In the genomic region with DNA sequence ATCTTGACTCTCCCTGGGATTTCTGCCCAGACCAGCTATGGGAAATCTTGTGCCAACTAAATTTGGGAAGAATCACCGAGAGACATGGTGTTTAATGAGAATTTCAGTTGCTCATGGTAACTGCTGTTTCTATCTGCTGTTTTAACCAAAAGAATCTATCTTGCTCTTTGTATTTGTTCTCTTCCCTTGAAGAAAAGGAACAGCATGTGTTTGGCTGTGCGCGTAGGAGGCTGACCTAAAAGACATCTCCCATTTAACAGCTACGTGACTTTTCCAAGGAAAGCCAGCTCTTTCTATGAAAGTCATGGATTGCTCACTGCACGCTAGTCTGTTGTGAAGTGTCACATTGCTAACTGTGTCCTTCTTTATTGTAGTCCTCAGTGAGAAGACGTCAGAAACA, we compare ENCODE assay signal across 20 mouse cellular contexts.
A peak's percentile ranks its signal among the peaks of the same experiment; 100 is the strongest.
DNase-seq lines count a peak whose midpoint lies in the region; ATAC-seq and TF ChIP-seq lines count a peak whose summit lies in the region.
"Had no signal": no experiment of that assay in that cellular context is flagged by ENCODE, and none has a peak within 500 bp of the region (broad histone marks: within the 10 kb centered on the region; RNA-seq: fewer than 3 reads in every experiment).

No protein-coding gene starts in this region.

- H3K4me1 ChIP-seq in thymus, adult 2 months (replicated peaks; ENCODE audit: control insufficient read depth, insufficient read depth, low read length) = no peaks in the 10 kb centered on the region
- H3K4me1 ChIP-seq: heart, embryonic 10.5 days; midbrain, embryonic 12.5 days had no signal

- no peak overlapping the region for H3K27ac ChIP-seq in thymus, adult 2 months (ENCODE audit: control insufficient read depth, insufficient read depth, low read length)
- H3K27ac ChIP-seq: heart, embryonic 10.5 days; midbrain, embryonic 12.5 days; stomach, postnatal 0 days had no signal

- no peak for TF ChIP-seq POLR2A in thymus, adult 2 months (IDR thresholded peaks at IDR 0.05; ENCODE audit: control insufficient read depth, extremely low read depth, insufficient read depth, low read length, poor library complexity)

- no peak for DNase-seq in frontal cortex, postnatal 25 days (ENCODE audit: low spot score in 2 of 2)
- DNase-seq in right cerebral cortex, adult 18-20 months = peak; percentile 35
- DNase-seq in right cerebral cortex, postnatal 4 days = no peak
- DNase-seq in left cerebral cortex, postnatal 14 days (ENCODE audit: low spot score in 2 of 2) = peak; percentile 9 to 38
- no peak for DNase-seq in lung, postnatal 36 days
- no peak for DNase-seq in spleen, adult 18-20 months
- no peak for DNase-seq in thymus, adult 2 months
- DNase-seq: adrenal gland, postnatal 25 days; cerebellum, postnatal 25 days; heart, postnatal 4 days; kidney, adult 9 months; liver, postnatal 0 days; lung, postnatal 4 days; thymus, postnatal 4 days had no signal

- H3K27me3 ChIP-seq in thymus, adult 2 months (ENCODE audit: control insufficient read depth, insufficient read depth, low read length) = no peaks in the 10 kb centered on the region
- H3K27me3 ChIP-seq: limb, embryonic 15.5 days; midbrain, embryonic 12.5 days had no signal

- TF ChIP-seq CTCF in thymus, adult 2 months (IDR thresholded peaks at IDR 0.05; ENCODE audit: borderline replicate concordance, control insufficient read depth, extremely low read depth, insufficient read depth, low read length, poor library complexity) = no peak

- peak; percentile 90 for ATAC-seq in frontal cortex, adult (ENCODE audit: low TSS enrichment)
- ATAC-seq: liver, postnatal 0 days had no signal

- WGBS in thymus, adult 2 months = 94% methylated on average over 6 of the region's 6 CpGs

- intact Hi-C loops in left cerebral cortex, postnatal 14 days (cut with DNase I) = no loop called here

- H3K4me3 ChIP-seq in thymus, adult 2 months (ENCODE audit: control insufficient read depth, insufficient read depth, low read length) = no peak overlapping the region
- H3K4me3 ChIP-seq: heart, embryonic 10.5 days; limb, embryonic 15.5 days; midbrain, embryonic 12.5 days; myocyte had no signal

- H3K36me3 ChIP-seq in thymus, adult 2 months (ENCODE audit: control insufficient read depth, insufficient read depth, low read length) = no peaks in the 10 kb centered on the region
- H3K36me3 ChIP-seq: heart, embryonic 10.5 days; limb, embryonic 15.5 days; midbrain, embryonic 12.5 days had no signal

Comparison
In these comparisons a context has a peak if more than half of its experiments do, and no peak if none do; other contexts are left out.
1. DNase-seq: peak in right cerebral cortex, adult 18-20 months (single experiment) and left cerebral cortex, postnatal 14 days (2 of 2); none in frontal cortex, postnatal 25 days (0 of 2), right cerebral cortex, postnatal 4 days (single experiment), lung, postnatal 36 days (single experiment), spleen, adult 18-20 months (0 of 2) and thymus, adult 2 months (single experiment).